Mouse (Mus musculus) 3T3-L1 (cell line): ENCODE data around the gene 2810408A11Rik.
"Not testable (repeated sequence)": the region's sequence is repeated elsewhere in the genome, so short reads cannot be mapped to it uniquely, and the experiment has no call there.

Experiments
- DNase-seq: peaks from one replicate; pipeline ENCODE4 v3.0.0-alpha.2; 2015; ENCODE audit warnings: low read depth, low spot score

2810408A11Rik gene

DNA sequence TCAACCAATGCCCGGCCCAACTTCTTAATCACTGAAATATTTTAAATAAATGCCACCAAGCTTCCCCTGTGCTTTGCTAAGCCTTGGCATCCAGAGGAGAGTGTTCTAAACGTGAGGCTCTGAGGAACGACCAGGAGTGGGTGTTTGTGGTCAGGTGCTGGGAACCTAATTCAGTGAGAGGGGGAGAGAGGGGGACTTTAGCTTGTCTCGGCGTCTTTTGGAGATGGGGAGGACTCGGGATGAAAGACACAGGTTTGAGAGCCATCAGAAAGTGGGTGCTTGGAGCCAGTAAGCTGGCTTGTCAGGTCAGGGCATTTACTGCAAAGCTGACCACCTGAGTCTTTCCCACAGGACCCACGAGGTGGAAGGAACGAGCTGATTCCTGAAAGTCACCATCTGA lies 31.0 kb upstream of the 2810408A11Rik start:
- DNase-seq: no peak

DNA sequence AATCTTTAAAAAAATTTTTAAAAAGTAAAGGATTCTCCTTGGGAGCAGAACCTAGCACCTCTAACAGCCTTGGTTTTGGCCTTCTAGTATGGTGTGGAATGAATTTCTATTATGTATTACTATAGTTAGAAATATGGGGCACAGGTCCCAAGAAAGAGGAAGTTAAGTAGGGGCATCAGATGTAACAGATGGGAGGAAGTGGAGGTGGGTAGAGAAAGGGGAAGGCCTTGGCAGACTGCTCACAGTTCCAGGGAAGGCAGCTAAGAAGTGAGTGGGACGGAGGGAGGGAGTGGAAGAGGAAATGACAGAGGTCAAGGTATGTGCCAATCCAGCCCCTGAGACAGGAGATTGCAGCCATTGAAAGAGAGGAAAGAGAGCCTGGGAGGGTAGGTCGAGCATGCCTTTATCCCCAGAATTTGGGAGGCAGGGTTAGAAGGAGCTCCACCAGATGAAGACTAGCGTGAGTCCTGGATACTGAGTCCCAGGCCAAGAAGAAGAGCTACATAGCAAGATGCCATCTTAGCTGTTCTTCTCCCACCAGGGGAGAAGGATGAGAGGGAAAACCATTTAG lies 30.3 kb upstream of the 2810408A11Rik start:
- DNase-seq: no peak

DNA sequence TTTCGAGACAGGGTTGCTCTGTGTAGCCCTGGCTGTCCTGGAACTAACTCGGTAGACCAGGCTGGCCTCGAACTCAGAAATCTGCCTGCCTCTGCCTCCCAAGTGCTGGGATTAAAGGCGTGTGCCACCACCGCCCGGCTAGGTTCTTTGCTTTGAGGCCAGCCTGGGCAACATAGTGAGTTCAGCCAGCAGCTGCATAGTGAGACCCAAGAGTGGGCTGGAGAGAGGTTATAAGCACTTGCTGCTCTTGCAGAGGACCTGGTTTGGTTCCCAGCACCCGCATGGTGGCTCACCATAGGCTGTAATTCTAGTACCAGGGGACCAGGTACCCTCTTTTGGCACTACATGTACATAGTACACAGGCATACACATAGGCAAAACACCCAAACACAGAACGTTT lies 29.4 kb upstream of the 2810408A11Rik start:
- not testable (repeated sequence) for DNase-seq

DNA sequence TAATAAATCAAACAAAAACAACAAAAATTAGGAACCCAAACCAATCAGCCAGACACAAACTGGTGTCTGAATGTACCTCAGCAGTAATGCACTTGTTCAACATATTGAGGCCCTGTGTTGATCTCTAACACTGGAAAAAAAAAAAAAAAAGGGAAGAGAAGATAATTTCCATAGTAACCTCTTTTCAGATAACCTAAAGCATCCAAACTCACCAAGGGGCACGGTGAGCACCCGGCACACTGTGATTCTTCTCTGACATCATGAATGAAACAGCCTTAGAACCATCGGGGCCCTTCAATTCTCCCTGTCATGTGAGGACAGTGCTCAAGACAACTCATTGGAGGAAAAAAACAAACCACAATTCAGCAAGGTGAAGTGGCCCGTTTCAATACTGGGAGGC lies 28.9 kb upstream of the 2810408A11Rik start:
- no peak for DNase-seq

DNA sequence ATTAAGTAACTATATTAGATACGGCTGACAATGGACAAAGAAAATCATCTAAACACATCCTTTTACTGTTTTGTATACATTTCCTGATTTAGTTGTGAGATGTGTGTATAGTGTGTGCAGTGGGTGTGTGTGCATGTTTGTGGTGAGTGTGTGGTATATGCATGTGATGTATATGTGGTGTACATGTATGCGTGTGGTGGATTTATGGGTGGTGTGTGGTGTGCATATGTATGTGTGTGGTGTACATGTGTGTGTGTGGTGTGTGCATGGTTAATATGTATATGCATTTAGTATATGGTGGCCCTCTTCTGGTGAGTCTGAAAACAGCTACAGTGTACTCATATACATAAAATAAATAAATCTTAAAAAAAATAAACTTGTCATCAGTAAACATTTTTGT lies 26.7 kb upstream of the 2810408A11Rik start:
- no peak for DNase-seq

DNA sequence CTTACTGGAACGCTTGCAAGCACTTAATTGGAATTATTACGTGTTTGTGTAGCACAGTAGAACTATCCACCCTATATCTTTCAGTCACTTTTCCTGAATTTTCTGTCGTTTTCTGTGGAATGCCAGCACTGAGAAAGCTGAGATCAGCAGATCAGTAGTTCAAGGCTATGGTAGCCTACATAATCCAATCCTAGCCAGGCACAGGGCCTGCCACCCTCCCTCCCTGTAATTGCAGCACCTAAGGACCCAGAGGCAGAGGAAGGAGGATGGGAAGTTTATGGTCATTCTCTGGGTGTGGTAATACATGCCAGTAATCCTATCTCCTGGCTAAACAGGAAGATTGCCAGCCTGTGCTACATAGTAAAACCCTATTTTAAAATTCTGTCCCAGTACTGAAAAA lies 22.0 kb upstream of the 2810408A11Rik start:
- DNase-seq: no peak

DNA sequence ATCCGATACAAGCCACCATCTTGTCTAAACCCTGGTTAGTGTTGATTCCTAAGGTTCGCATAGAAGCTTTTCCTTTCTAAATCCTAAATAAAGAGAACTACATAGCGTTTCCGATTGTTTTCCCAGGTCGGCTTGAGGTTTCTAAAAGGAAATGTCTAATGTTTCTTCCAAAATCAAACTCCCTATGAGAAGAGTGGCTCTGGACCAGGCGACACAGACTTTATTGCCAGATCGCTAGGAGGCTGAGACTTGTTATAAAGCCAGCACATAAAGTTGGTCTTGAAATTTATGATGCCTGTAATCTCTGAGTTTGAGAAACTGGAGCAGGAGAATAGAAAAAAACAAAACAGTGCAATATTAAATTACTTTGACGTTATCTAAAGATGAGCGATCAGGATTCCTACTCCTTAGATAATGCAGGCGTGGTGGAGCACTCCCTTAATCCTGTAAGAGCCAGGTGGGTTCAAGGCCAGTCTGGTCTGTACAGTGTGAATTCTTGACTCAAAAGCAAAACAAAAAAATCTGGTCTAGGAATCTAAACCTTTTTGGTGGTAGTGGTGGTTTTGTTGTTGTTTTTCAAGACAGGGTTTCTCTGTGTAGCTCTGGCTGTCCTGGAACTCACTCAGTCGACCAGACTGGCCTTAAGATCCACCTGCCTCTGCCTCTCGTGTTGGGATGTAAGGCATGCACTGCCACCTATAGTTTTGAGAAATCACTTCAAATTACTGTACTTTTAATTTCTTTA lies 21.4 kb upstream of the 2810408A11Rik start:
- DNase-seq: peak; percentile 44

DNA sequence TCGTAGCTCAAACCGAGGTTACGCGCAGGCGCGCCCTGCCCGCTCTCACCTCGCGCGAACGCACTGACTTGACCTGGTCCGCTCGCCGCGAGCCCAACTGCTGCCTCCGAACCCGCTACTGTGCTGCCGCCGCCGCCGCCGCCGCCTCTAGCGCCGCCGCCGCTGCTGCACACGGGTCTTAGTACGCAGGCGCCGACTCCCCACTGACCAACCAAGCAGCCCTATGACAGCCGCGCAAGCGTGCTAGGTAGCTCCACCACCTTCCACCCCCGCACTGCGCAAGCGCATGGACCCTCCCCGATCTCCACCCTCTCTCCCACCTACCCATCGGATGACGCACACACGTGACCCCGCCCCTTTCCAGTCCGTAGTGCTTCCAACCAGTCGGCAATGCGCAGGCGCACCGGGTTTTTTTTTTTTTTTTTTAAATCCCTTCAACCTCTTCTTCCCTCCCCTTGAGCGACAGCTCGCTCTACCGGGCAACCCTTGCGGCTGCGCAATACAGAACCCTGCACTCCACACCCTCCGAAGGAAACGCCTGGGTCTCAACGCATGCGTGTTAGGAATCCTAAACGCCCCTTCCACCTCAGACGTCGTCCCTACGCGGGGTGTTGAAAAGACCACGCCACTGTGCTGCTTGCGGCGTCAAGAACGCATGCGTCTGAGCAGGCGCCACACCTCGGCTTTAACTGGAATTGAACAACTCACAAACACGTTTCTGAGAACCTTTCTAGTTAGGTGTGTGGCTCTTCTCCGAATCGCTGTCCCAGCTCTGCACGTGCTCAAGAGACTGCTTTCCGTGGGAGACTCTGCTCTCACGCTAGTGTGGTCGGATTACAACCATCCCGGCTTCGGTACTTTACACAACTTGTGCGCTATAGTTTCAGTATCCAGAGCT lies 20.6 kb upstream of the 2810408A11Rik start, which contains the start of gene Eif5a:
TSS of gene Eif5a (minus strand) at position 845 of the 898 bp plus-strand sequence.
- DNase-seq: peak; percentile 100

DNA sequence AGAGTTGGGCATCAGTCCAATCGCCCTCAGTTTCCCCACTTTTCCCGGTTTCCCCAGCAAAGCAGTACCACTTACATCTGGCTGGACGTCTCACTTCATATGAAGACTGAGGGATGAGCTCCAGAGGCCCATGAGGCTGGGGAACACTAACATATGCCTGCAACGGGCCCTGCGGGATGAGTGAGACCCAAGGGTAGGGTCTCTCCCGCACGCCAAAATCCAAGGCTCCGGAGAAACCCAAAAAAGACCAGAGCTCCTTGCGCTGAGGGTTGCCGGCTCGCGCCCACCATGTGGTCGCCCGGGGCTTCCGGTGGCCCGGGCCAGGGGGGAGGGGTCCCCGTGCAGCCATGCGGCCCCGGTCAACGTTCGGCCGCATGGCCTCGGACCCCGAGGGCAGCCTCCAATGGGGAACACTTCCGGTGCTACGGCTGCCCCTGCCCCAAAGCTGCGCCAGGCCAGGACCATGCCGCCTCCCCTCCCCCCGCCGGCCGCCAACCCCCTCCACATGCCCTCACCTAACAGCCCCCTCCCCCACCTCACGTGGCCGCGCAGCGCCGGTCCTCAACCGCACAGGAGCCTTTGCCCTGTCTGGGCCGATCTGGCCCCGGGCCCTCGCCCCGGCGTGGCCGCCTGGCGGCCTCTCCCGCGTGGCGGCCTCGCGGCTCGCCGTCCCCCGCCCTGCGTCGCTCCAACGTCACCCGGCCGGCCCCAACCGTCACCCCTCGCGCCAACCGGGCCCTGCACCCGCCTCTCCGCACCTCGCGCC lies 19.7 kb upstream of the 2810408A11Rik start:
- DNase-seq: peak; percentile 45

DNA sequence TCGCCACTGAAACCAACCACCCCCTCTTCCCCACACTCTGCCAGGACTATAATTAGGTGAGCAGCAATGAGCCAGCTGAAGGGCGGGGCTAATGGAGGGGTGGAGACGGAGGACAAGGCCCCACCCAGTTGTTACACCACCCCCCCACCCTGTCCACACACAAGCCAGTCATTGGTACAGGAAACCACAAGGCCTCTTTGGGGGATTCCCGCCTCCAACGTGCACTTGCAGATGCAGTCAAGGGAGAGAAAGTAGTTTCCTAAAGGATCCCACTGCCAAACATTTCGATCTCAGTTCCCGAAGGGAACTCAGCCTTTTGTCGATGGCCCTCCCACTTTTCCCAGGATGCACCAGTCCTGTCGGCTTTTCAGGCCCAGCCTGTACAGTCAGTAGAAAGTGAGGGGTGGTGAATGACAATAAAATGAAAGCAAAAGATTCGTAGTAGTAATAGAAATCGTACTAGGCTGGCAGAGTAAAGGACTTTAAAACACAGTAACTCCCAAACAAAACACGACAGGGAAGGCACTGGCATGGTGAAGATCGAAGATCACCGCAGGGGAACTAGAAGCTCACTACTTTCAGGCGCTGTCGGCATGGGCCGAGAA lies 19.0 kb upstream of the 2810408A11Rik start:
- DNase-seq: peak; percentile 95

DNA sequence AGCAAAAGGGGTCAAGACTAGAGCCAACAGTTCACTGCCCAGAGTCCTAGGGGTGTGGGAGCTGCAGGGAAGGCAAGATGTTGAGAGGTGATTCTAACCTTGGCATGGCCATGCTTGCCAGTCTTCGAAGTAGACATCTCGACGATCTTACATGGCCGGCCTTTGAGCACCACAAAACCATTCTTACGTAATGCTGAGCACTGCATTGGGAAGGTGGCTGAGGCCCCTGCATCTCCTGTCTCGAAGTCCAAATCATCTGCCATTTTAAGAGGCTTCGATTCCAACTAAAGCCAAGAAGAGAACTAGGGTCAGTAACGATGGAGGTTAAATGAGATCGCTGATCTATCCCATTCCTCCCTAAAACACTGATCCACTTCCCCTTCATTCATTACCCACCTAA lies 18.3 kb upstream of the 2810408A11Rik start:
- no peak for DNase-seq

DNA sequence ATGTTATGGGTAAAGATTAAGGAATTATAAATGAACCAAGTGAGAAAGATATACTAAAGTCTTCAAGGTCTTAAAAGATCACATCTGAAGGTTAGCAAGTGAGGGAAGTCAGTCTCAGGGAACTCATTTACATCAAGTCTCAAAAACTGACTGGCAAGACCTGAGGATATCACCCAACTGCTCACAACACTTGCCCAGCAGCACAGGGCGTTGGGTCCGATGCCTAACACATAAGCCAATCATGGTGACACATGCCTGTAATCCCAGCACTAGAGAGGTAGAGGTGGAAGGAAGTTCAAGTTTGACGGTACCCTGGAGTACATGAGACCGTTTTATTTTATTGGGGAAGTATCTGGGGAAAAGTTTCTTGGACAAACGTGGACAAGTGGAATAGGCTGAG lies 17.3 kb upstream of the 2810408A11Rik start:
- DNase-seq: no peak

DNA sequence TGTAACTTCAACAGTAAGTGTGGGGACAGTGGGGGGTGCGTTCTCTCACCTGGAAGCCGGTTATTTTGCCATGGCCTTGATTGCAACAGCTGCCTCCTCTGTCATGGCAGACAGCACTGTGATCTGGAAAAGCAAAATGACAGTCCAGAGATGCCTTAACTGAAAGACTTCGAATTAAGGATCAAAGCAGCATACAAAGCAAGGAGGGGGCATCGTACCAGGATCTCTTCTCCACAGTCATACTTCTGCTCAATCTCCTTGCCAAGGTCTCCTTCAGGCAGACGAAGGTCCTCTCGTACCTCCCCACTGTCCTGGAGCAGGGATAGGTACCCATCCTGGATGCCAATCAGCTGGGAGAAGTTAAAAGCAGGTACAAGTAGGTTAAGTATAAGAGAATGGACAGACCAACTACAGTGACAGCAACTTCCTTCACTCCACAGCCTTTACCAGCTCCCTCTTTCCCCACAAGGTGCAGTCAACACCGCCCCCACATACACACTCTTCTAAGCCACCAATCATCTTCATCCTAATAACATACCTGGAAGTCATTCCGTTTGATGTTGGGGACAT lies 16.7 kb upstream of the 2810408A11Rik start:
- DNase-seq: no peak

DNA sequence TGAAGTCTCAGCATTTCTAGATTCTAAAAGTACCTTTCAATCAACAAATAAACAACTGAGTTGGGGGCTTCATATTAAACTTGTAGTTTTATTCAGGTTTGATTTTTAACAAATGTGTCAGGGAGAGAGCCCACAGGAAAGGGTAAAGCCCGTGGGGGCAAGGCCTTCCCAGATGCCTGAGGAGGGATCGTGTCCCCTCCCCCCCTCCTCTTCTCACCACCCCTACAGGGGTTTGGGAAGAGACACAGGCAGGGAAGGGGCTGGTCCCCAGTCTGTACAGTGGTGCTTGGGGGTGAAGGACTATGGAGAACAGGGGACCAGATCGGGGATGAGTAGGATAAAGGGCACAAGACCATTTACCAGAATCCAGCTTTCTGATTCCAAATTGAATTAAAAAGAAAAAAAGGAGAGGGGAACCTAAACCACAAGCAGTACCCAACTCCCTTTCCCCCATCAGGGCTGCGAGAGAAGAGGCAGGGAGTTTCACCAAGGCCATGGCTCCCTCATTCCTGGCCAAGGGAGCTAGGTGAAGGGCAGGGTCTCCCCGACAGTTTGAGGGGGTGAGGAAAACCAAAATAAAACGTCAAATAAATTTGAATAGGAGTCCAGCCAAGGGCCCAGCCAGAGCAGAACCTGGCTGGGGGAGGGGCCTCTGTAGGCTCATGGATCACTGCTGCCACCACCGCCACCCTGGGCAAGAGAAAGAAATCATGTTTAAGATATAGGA lies 16.0 kb upstream of the 2810408A11Rik start:
- not testable (repeated sequence) for DNase-seq

DNA sequence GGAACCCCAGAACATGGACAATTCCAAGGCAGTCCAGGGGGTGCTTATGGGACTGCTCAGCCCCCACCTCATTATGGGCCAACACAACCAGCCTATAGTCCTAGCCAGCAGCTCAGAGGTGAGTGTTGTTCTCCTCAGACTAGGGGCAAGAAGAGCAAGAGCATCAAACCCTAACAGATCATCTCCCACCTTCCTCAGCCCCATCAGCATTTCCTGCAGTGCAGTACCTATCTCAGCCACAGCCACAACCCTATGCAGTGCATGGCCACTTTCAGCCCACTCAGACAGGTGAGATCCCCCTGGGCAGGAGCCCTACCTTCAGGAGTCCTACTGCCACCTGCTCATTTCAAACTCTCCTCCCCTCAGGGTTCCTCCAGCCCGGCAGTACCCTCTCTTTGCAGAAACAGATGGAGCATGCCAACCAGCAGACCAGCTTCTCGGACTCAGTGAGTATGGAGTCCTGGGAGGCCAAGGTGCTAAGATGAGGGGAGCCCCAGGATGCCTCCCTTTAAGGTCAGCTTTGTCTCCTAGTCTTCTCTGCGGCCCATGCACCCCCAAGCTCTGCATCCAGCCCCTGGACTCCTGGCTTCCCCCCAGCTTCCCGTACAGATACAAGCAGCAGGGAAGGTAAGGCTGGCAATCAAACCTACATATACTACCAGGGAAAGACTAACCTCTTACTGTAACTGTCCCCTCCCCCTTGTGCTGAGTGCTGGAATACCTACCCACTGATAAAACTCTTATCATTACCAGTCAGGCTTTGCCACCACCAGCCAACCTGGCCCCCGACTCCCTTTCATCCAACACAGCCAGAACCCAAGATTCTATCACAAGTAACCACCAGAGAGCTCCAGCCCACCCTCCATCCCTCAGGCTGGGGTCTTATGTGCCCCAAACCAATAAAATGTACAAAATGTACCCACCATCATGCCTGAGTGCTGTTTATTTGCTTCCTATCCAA lies 15.2 kb upstream of the 2810408A11Rik start:
- DNase-seq: peak; percentile 23

DNA sequence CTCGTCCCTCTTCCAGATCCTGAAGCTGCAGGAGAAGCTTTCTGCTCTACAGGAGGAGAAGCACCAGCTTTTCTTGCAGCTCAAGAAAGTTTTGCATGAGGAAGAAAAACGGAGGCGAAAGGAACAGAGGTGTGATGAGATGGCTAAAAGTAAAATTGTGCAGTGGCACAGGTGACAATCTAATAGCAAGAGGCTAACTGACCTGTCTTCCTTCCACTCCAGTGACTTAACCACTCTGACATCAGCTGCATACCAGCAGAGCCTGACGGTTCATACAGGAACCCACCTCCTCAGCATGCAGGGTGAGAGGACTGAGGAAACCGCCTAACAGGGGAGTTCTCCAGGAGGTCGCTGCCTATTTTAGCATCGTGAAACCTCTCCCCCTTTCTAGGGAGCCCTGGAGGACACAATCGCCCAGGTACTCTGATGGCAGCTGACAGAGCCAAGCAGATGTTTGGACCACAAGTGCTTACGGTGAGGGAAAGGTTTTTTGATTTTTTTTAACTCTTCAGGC lies 14.2 kb upstream of the 2810408A11Rik start:
- DNase-seq: peak; percentile 21

DNA sequence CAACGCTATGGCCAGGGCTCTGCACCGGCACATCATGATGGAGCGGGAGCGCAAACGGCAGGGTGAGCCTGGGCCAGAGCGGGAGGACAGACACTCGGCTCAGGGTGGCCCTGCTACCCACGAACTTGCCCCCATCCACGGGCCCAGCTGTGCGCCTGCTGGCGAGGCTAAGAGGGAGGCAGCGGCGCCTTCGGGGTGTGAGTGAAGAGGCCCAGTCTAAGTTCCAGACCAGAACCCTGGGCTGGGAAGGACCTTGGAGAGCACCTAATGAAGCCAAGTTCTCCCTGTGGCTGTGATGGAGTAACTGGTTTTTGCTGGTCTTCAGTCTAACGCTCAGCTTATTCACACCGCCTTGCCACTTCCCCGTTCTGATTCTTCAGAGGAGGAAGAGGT lies 13.6 kb upstream of the 2810408A11Rik start:
- peak; percentile 83 for DNase-seq

DNA sequence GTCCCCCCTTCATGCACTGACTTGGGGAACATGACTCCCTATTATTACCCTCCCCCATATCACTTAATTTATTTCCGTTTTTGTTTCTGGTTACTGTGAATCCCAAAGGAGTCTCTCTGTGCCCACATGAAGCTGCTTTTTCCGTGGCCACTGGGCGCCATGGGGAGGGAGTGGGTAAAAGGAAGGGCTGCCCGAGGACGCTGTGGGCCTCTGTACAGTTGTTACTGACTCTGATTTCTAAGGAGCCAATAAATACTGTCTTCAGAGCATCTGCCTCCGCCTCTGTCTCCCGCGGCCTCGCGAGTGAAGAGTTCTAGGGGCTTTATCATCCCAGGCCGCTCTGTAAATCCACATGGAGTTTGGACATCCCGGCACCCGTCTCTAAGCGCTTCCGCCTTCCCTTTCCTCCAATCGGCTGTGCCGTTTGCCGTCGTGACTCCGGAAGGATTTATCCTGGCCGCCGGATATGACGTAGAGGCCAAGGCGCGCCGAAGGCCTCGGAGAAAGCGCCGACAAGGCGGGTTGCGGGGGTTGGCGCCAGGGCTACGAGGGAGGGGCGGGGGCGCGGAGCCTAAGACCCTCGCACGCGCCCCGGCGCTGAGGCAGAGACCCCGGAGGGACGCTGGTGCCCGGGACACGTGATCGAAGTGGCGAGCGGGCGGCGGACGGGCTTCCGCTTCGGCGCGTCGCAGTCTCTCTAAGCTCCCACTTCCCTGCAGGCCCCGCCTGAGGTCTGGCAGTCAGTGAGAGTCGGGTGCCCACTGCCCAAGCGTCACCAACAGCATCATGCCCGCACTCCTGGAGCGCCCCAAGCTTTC lies 13.0 kb upstream of the 2810408A11Rik start, which contains the start of gene Gps2:
TSS of gene Gps2 (plus strand) at position 335 of the 818 bp plus-strand sequence.
- peak; percentile 95 for DNase-seq
